Mouse (Mus musculus): Measurements from ENCODE around the gene Gpr137.
"Not testable (repeated sequence)": the region's sequence is repeated elsewhere in the genome, so short reads cannot be mapped to it uniquely, and the experiment has no call there.

DNA sequence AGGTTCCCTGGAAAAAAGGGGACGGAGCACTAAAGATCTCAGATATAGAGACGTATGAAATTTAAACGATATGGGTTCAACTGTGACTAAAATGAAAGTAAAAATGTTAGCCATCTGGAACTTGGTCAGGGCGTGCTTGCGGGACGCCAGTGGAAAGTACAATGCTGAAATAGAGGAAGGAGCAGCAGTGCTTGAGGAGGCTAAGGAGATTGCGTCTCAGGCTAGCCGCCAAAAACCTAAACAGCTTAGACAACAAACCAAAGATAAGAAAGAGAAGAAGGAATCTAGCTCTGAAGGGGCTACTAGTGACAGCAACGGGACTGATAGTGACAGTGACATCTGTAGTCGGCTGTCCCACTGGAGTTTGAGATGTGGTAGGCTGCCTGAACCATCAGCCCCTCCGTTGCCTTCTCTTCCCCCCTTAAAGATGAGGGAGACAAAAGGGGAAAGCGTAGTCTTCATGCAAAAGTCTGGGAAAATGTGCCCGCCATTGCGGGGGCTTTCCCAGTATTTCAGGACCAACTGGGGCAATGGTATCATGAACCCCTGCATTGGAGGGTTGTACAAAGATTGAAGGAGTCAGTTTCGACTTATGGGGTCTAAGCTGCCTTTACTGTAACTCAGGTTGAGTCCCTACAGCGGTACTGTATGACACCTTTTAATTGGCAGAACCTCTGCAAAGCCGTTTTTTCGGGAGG, 46.5 kb downstream of the Gpr137 start:
- TF ChIP-seq CTCF (IDR thresholded peaks at IDR 0.05; ENCODE audit: low read depth, low read length); GATA1 (IDR thresholded peaks at IDR 0.05; ENCODE audit: borderline replicate concordance, low read length): not testable (repeated sequence)
